Mouse (Mus musculus) stomach, postnatal 0 days (tissue): Measurements from ENCODE around the gene Oprl1. TPM values are rescaled to one million over a fixed set of nuclear protein-coding genes. Genes with fewer than 3 reads are reported as not detected.
A peak's percentile ranks its signal among the peaks of the same experiment; 100 is the strongest.

ENCODE experiments used
- ATAC-seq: fragments of 200-750 bp; cut with Nextera tagmentation; 2 replicates; pipeline ENCODE4 v1.8.0; 2017; ENCODE audit not compliant: low FRiP score, low TSS enrichment
- DNase-seq: peaks from one replicate; pipeline ENCODE4 v3.0.0-alpha.2; 2016; ENCODE audit warnings: low spot score
- H3K27ac ChIP-seq: fragments of 300-500 bp; sonication (generic); replicated peaks from 2 replicates; pipeline ENCODE4 v1.5.1; 2014; ENCODE audit warnings: mild to moderate bottlenecking, control low read depth
- H3K27me3 ChIP-seq: fragments of 300-500 bp; sonication (generic); 2 replicates; pipeline ENCODE4 v1.6.1; 2014; ENCODE audit warnings: low read length; ENCODE audit not compliant: control insufficient read depth, insufficient read depth
- H3K36me3 ChIP-seq: fragments of 300-500 bp; sonication (generic); 2 replicates; pipeline ENCODE4 v1.6.1; 2014; ENCODE audit warnings: low read length, mixed read lengths; ENCODE audit not compliant: control insufficient read depth, insufficient read depth
- H3K4me1 ChIP-seq: fragments of 300-500 bp; sonication (generic); replicated peaks from 2 replicates; pipeline ENCODE4 v1.6.1; 2014; ENCODE audit warnings: antibody characterized with exemption; ENCODE audit not compliant: control insufficient read depth, insufficient read depth
- H3K4me2 ChIP-seq: fragments of 300-500 bp; sonication (generic); replicated peaks from 2 replicates; pipeline ENCODE4 v1.6.1; 2014; ENCODE audit warnings: low read depth, mild to moderate bottlenecking, control low read depth, moderate library complexity
- H3K4me3 ChIP-seq: fragments of 300-500 bp; sonication (generic); 2 replicates; pipeline ENCODE4 v1.5.1; 2014; ENCODE audit warnings: low read depth, low read length, control low read depth
- H3K9ac ChIP-seq: fragments of 300-500 bp; sonication (generic); 2 replicates; pipeline ENCODE4 v1.6.1; 2014; ENCODE audit warnings: mild to moderate bottlenecking, low read length, control low read depth, mixed read lengths
- H3K9me3 ChIP-seq: fragments of 300-500 bp; sonication (generic); 2 replicates; pipeline ENCODE4 v1.6.1; 2016; ENCODE audit warnings: low read length; ENCODE audit not compliant: control insufficient read depth
- CTCF ChIP-seq: IDR thresholded peaks from 2 replicates; pipeline ENCODE4 v1.5.1; 2016; ENCODE audit warnings: antibody characterized with exemption, low read depth, mild to moderate bottlenecking, moderate library complexity
- EP300 ChIP-seq: optimal IDR thresholded peaks from 2 replicates; pipeline ENCODE3; 2016; ENCODE audit warnings: antibody characterized with exemption
- WGBS: fragments of 180-500 bp; shearing (Covaris S2); extraction: QIAGEN DNeasy Blood & Tissue Kit; methylation state at CpG from one replicate; pipeline ENCODE4 v1.1.7; 2014; 5-methylcytosine and 5-hydroxymethylcytosine counted together
- polyA plus RNA-seq: library from polyadenylated mRNA; unstranded; fragments of >200 nt; fragmentation: Nextera tagmentation; extraction: Ambion mirVana; gene quantifications from 2 replicates; pipeline ENCODE4 v1.2.1, GENCODE M21; 2015

The Oprl1 gene
- polyA plus RNA-seq, 1 experiment from 2014 or later = 0.52 TPM

DNA sequence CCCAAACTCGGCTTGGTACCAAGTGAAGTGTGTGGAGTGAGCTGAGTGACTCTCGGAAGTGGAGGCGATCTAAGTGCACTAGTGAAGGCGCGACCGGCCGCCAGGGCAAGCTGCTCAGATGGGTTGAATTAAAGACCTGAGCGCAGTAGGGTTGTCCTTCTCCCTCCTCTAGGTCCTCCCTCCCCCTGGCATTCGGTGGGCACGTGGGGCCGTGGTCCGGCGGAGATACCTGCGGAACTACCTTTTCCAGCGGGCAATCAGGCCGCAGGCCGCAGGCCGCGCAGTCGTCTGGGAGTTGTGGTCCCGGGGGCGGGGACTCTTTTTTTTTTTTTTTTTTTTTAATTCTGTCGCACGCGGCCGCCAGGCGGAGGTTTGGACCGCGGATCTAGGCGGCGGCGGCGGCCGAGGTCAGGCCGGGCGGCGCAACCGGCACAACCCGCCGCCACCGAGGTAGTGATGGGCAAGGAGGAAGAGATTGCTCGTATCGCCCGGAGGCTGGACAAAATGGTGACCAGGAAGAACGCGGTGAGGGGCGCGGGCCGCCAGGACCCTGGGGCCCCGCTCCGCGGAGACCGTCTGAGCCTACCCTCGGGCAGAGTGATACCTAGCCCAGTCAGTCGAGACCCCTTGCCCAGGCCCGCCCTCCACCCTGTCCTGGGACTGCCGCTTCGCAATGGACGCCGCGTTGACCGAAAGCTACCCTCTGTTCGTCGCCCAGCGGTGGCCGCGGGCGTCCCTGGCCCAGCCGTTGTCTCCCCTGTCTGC, 34.7 kb upstream of the Oprl1 start, which contains the start of gene Tcea2:
Gene Tcea2, plus strand, starts transcription at position 360 of the 765 bp plus-strand sequence.
- Histone ChIP-seq H3K36me3 (no peaks in the 10 kb centered on the region), H3K4me2 (peak within 1 kb of the TSS; percentile 94), H3K4me1 (no peaks in the 10 kb centered on the region; the same call in 1 of the 2 replicates), H3K27ac (peak within 1 kb of the TSS; percentile 56; the same call in 1 of the 2 replicates), H3K9me3 (no peaks in the 10 kb centered on the region), H3K4me3 (peak within 1 kb of the TSS; percentile 65), H3K27me3 (no peaks in the 10 kb centered on the region), H3K9ac (peak within 1 kb of the TSS; percentile 81)
- no peak for TF ChIP-seq EP300
- 0 out of 2 replicates have a peak, but pooled peaks have one; percentile 44 for TF ChIP-seq CTCF
- DNase-seq (peak; percentile 78), ATAC-seq (peak; percentile 45)
- WGBS = under 1% methylated on average over 64 of the region's 69 CpGs

DNA sequence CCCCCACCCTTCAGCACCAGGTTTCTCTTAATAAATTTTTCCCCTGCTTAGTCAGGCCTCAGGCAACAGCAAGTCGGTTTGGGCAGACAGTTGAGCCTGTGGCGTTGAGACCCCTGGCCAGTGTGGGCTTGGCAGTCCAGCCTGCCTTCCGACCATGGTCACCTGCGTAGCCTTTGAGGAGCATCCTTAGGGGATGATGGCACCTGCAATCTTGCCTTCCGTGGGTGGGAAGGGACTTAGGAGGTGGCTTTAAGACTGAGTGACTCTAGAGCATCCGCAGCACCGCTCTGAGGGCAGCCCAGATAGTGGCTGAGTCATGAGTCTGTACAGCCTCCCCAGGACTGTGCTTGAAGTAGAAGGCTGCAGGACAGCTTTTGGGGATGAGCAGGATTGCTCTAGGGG, 34.1 kb upstream of the Oprl1 start:
- no peaks in the 10 kb centered on the region for H3K36me3 ChIP-seq
- no peak for DNase-seq
- no peaks in the 10 kb centered on the region for H3K27me3 ChIP-seq
- no peak for TF ChIP-seq CTCF
- TF ChIP-seq EP300 = no peak
- peak overlapping the region; percentile 56; the same call in 1 of the 2 replicates for H3K27ac ChIP-seq
- H3K4me2 ChIP-seq = peak overlapping the region; percentile 94
- peak overlapping the region; percentile 65 for H3K4me3 ChIP-seq
- H3K9ac ChIP-seq = peak overlapping the region; percentile 81
- no peaks in the 10 kb centered on the region for H3K9me3 ChIP-seq
- 15% methylated on average over 7 of the region's 7 CpGs for WGBS
- peak; percentile 36; the same call in 1 of the 2 replicates for ATAC-seq
- H3K4me1 ChIP-seq = no peaks in the 10 kb centered on the region; the same call in 1 of the 2 replicates

DNA sequence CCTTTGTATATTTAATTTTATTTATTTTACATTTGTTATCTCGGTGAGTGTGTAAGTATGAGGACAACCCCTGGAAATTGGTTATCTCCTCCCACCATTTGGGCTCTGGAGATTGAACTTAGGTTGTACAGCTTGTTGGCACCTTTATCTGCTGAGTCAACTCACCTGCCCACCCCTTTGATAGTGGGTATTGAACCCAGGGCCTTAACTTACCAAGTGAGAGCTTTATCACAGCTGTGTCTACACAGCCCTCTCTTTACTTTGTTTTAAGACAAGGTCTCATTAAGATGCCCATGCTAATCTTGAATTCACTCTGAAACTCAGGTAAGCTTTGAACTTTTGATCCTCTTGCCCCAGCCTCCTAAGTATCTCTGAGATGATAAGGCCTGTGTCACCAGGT, 32.8 kb upstream of the Oprl1 start:
- Histone ChIP-seq H3K27me3 (no peaks in the 10 kb centered on the region), H3K4me3 (no peak overlapping the region), H3K4me1 (no peaks in the 10 kb centered on the region; the same call in 1 of the 2 replicates), H3K9ac (no peak overlapping the region), H3K36me3 (no peaks in the 10 kb centered on the region), H3K9me3 (no peaks in the 10 kb centered on the region), H3K4me2 (no peak overlapping the region), H3K27ac (no peak overlapping the region)
- DNase-seq = no peak
- 69% methylated on average over 1 of the region's 1 CpGs for WGBS
- ATAC-seq = no peak
- no peak for TF ChIP-seq EP300
- no peak for TF ChIP-seq CTCF

DNA sequence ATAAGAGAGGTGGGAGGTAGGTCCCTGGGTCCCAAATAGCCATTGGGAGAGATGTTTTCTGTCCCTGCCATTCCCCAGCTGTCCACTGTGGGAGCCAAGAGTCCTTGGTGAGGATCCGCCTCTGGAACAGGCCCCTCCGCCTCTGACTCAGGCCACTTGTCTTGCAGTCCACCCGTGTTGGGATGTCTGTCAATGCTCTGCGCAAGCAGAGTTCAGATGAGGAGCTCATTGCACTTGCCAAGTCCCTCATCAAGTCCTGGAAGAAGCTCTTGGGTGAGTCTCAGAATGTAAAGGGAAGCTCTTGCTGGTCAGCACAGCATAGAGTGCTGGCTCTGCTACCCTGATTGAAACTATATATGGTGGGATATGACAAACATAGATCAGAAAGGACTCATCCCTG, 31.4 kb upstream of the Oprl1 start:
- Histone ChIP-seq H3K9me3 (no peaks in the 10 kb centered on the region), H3K27ac (no peak overlapping the region), H3K9ac (no peak overlapping the region), H3K4me3 (no peak overlapping the region), H3K4me2 (no peak overlapping the region), H3K4me1 (no peaks in the 10 kb centered on the region; the same call in 1 of the 2 replicates), H3K27me3 (no peaks in the 10 kb centered on the region), H3K36me3 (no peaks in the 10 kb centered on the region)
- TF ChIP-seq CTCF = no peak
- no peak for TF ChIP-seq EP300
- no peak for DNase-seq
- WGBS = 60% methylated on average over 4 of the region's 4 CpGs
- no peak for ATAC-seq

DNA sequence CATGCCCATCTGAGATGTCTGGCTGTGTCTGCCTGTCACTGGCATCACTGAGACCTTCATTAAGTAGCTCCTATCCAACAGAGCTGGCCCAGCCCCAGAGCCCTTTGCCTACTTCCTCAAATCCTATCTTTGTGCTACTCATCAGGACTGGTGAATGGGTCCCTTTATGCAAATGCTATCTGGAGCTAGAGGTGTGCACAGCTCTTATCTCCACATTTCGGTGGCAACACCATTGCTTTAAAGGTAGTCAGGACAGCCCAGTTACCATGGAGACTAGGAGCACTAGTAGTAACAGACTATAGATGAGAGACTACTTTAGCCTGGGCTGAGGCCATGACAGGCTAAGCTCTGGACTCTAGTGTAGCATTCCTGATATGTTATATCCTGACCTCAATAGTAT, 30.1 kb upstream of the Oprl1 start:
- no peaks in the 10 kb centered on the region for H3K27me3 ChIP-seq
- no peak for TF ChIP-seq CTCF
- TF ChIP-seq EP300 = no peak
- H3K9ac ChIP-seq = no peak overlapping the region
- H3K4me3 ChIP-seq = no peak overlapping the region
- peak; percentile 9 for DNase-seq
- H3K36me3 ChIP-seq = 0 out of 2 replicates have a peak, but pooled peaks cover 3% of the 10 kb centered on the region
- no peak overlapping the region for H3K27ac ChIP-seq
- WGBS = 59% methylated on average over 1 of the region's 1 CpGs
- no peaks in the 10 kb centered on the region for H3K9me3 ChIP-seq
- H3K4me1 ChIP-seq = no peaks in the 10 kb centered on the region
- ATAC-seq = no peak
- no peak overlapping the region for H3K4me2 ChIP-seq

DNA sequence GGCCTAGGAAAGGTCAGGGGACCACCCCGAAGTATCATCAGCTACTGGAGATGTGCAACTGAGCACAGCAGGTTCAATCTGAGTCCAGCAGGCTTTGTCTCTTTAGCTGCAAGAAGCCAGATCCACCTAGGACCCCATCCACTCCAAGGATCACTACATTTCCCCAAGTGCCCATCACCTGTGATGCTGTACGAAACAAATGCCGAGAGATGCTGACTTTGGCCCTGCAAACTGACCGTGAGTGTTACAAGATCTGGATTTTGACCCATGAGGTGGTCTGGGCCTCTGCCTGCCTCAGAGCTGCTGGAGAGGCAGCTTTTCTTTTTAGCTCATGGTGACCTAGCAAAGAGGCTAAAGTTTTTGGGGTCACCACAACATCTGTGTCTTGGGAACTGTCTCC, 29.1 kb upstream of the Oprl1 start:
- Histone ChIP-seq H3K9me3 (no peaks in the 10 kb centered on the region), H3K27ac (no peak overlapping the region), H3K27me3 (no peaks in the 10 kb centered on the region), H3K4me1 (no peaks in the 10 kb centered on the region), H3K4me3 (no peak overlapping the region), H3K36me3 (0 out of 2 replicates have a peak, but pooled peaks cover 3% of the 10 kb centered on the region), H3K4me2 (no peak overlapping the region), H3K9ac (no peak overlapping the region)
- TF ChIP-seq CTCF = no peak
- no peak for TF ChIP-seq EP300
- ATAC-seq = no peak
- 92% methylated on average over 4 of the region's 4 CpGs for whole genome bisulfite sequencing
- DNase-seq = peak; percentile 9
